Mouse (Mus musculus) neural tube, embryonic 15.5 days (tissue): Measurements from ENCODE around the gene Gm21887. TPM values are rescaled to one million over a fixed set of nuclear protein-coding genes. Genes with fewer than 3 reads are reported as not detected.
"Not testable (repeated sequence)": the region's sequence is repeated elsewhere in the genome, so short reads cannot be mapped to it uniquely, and the experiment has no call there.

ENCODE experiments used
- ATAC-seq: fragments of 200-750 bp; cut with Nextera tagmentation; 2 replicates; pipeline ENCODE4 v1.8.0; 2017; ENCODE audit warnings: mild to moderate bottlenecking, moderate TSS enrichment, moderate library complexity; ENCODE audit not compliant: low FRiP score
- H3K27ac ChIP-seq: fragments of 300-500 bp; sonication (generic); replicated peaks from 2 replicates; pipeline ENCODE4 v1.5.1; 2015; ENCODE audit warnings: mild to moderate bottlenecking, inconsistent platforms
- H3K27me3 ChIP-seq: fragments of 300-500 bp; sonication (generic); replicated peaks from 2 replicates; pipeline ENCODE4 v1.6.1; 2015; ENCODE audit warnings: inconsistent platforms
- H3K36me3 ChIP-seq: fragments of 300-500 bp; sonication (generic); 2 replicates; pipeline ENCODE4 v1.6.1; 2015; ENCODE audit warnings: inconsistent platforms
- H3K4me1 ChIP-seq: fragments of 300-500 bp; sonication (generic); 2 replicates; pipeline ENCODE4 v1.6.1; 2015; ENCODE audit warnings: inconsistent platforms
- H3K4me2 ChIP-seq: fragments of 300-500 bp; sonication (generic); 2 replicates; pipeline ENCODE4 v1.6.1; 2015; ENCODE audit warnings: inconsistent platforms, mild to moderate bottlenecking, moderate library complexity
- H3K4me3 ChIP-seq: fragments of 300-500 bp; sonication (generic); replicated peaks from 2 replicates; pipeline ENCODE4 v1.5.1; 2015; ENCODE audit warnings: mild to moderate bottlenecking, inconsistent platforms
- H3K9ac ChIP-seq: fragments of 300-500 bp; sonication (generic); replicated peaks from 2 replicates; pipeline ENCODE4 v1.6.1; 2015; ENCODE audit warnings: mild to moderate bottlenecking, inconsistent platforms
- H3K9me3 ChIP-seq: fragments of 300-500 bp; sonication (generic); replicated peaks from 2 replicates; pipeline ENCODE4 v1.6.1; 2016; ENCODE audit warnings: inconsistent platforms
- WGBS: fragments of 180-500 bp; shearing (Covaris S2); methylation state at CpG from one replicate; pipeline ENCODE4 v1.1.7; 2015; ENCODE audit warnings: mixed read lengths; 5-methylcytosine and 5-hydroxymethylcytosine counted together
- polyA plus RNA-seq: library from polyadenylated mRNA; unstranded; fragments of >200 nt; fragmentation: Nextera tagmentation; extraction: Ambion mirVana; gene quantifications from 2 replicates; pipeline ENCODE4 v1.2.1, GENCODE M21; 2015

Gene Gm21887
- polyA plus RNA-seq, 1 experiment from 2014 or later = 143 TPM

DNA sequence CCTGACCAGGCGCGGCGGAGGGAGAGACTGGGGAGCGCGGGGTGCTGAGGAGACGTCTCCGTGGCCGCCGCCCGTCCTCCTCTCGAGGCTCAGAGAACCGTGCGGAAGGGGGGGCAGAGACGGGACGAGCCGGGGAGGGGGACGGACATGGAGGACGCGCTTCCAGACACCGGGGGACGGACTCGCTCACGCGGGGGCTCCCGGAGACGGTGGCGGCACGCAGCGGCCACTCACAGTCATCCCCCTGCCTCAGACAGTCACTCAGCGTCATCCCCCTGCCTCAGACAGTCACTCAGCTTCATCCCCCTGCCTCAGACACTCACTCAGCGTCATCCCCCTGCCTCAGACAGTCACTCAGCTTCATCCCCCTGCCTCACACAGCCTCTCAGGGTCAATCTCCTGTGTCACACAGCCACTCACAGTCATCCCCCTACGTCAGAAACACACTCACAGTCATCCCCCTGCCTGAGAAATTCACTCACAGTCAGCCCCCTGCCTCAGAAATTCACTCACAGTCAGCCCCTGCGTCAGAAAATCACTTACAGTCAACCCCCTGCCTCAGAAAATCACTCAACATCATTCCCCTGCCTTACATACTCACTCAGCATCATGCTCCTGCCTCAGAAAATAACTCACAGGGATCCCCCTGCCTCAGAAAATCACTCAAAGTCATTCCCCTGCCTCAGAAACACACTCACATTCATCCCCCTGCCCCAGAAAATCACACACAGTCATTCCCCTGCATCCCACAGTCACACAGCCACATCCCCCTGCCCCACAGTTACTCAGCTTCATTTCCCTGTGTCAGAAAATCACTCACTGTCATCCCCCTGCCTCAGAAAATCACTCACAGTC, 15.2 kb upstream of the Gm21887 start:
- WGBS = 28% methylated on average over 2 of the region's 33 CpGs
- not testable (repeated sequence) for H3K9me3 ChIP-seq, H3K36me3 ChIP-seq, H3K9ac ChIP-seq, H3K27ac ChIP-seq, H3K27me3 ChIP-seq, H3K4me3 ChIP-seq, H3K4me2 ChIP-seq, H3K4me1 ChIP-seq, ATAC-seq

DNA sequence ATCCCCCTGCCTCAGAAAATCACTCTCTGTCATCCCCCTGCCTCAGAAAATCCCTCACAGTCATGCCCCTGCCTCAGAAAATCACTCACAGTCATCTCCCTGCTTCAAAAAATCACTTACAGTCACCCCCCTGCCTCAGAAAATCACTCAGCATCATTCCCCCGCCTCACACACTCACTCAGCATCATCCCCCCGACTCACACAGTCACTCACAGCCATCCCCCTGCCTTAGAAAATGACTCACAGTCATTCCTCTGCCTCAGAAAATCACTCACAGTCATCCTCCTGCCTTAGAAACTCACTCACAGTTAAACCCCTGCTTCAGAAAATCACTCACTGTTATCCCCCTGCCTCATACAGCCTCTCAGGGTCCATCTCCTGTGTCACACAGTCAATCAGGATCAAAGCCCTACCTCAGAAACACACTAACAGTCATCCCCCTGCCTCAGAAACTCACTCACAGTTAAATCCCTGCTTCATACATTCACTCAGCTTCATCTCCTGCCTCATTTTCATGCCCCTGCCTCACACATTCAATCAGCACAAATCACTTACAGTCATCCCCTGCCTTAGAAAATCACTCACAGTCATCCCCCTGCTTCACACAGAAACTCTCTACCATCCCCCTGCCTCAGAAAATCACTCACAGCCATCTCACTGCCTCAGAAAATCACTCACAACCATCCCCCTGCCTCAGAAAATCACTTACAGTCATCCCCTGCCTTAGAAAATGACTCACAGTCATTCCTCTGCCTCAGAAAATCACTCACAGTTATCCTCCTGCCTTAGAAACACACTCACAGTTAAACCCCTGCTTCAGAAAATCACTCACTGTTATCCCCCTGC, 14.4 kb upstream of the Gm21887 start:
- H3K9ac ChIP-seq, H3K4me2 ChIP-seq, ATAC-seq, H3K4me1 ChIP-seq, H3K27ac ChIP-seq, H3K4me3 ChIP-seq, H3K27me3 ChIP-seq, H3K9me3 ChIP-seq, H3K36me3 ChIP-seq: not testable (repeated sequence)
- 25% methylated on average over 2 of the region's 2 CpGs for WGBS

DNA sequence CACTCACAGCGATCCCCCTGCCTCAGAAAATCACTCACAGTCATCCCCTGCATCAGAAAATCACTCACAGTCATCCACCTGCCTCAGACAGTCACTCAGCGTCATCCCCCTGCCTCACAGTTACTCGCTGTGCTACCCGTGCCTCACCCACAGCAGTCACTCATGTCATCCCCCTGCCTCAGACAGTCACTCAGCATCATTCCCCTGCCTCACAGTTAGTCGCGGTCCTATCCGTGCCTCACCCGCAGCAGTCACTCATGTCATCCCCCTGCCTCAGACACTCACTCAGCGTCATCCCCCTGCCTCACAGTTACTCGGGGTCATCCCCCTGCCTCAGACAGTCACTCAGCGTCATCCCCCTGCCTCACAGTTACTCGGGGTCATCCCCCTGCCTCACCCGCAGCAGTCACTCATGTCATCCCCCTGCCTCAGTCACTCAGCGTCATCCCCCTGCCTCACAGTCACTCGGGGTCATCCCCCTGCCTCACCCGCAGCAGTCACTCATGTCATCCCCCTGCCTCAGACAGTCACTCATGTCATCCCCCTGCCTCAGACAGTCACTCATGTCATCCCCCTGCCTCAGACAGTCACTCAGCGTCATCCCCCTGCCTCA, 13.4 kb upstream of the Gm21887 start:
- H3K27me3 ChIP-seq, H3K9me3 ChIP-seq, H3K4me3 ChIP-seq, H3K27ac ChIP-seq, H3K36me3 ChIP-seq, ATAC-seq, H3K4me2 ChIP-seq, H3K4me1 ChIP-seq, H3K9ac ChIP-seq: not testable (repeated sequence)
- WGBS = no CpG with 5 or more reads among the region's 17 CpGs

DNA sequence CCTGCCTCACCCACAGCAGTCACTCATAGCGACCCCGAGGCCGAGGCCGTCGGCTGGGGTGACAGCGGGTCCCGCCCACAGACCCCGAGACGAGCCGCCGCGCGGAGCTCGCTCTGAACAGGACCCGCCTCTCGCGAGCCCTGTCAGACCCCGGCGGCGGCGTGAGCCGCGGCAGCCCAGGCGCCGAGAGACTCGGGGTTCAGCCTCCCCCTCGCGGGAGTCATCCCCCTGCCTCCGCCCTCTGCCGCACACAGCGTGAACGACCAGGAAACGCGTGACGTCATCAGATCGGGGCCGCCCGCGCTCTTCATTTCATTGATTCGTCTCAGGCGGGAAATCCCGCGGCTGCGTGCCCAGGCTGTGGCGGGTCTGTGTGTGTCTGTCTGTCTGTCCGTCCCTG, 12.5 kb upstream of the Gm21887 start:
- not testable (repeated sequence) for H3K27me3 ChIP-seq, H3K27ac ChIP-seq, ATAC-seq, H3K4me3 ChIP-seq, H3K4me1 ChIP-seq, H3K9me3 ChIP-seq, H3K4me2 ChIP-seq, H3K36me3 ChIP-seq, H3K9ac ChIP-seq
- no CpG with 5 or more reads among the region's 46 CpGs for WGBS

DNA sequence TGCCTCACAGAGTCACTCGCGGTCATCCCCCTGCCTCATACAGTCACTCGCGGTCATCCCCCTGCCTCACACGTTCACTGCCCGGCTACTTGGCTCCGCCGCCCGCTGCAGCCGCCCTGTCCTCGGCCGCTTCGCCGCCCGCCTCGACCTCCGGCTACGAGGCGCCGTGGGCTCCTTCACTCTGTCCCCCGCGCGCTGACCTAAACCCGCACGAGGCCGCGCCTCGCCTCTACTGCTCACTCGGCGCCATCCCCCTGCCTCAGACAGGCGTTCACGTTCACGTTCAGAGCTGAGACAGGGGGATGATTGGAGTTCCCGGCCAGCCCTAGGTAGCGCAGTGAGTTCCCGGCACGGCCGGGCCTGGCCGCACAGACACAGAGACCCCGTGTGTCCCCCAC, 12.0 kb upstream of the Gm21887 start:
- 14% methylated on average over 4 of the region's 40 CpGs for WGBS
- not testable (repeated sequence) for H3K27me3 ChIP-seq, H3K9me3 ChIP-seq, ATAC-seq, H3K4me1 ChIP-seq, H3K36me3 ChIP-seq, H3K9ac ChIP-seq, H3K27ac ChIP-seq
- H3K4me3 ChIP-seq = peak overlapping the region; percentile 27
- H3K4me2 ChIP-seq = peak overlapping the region; percentile 53

DNA sequence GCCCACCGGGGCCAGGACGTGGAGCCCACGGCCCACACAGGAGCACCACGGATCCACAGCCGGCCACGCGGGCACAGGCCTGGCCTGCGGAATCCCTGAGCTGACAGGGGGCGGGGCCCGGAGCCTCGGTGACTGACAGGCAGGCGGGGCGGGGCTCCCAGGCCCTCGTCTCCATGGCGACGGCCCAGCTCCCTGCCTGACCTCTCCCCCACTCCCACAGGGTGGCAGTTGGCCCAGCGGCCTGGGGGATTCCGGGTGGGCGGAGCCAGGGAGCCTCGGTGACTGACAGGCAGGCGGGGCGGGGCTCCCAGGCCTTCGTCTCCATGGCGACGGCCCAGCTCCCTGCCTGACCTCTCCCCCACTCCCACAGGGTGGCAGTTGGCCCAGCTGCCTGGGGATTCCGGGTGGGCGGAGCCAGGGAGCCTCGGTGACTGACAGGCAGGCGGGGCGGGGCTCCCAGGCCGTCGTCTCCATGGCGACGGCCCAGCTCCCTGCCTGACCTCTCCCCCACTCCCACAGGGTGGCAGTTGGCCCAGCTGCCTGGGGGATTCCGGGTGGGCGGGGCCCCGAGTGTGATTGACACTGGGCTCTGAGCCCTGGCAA, 11.5 kb upstream of the Gm21887 start:
- not testable (repeated sequence) for H3K27ac ChIP-seq, H3K9ac ChIP-seq, H3K4me1 ChIP-seq, H3K27me3 ChIP-seq, H3K36me3 ChIP-seq, H3K9me3 ChIP-seq
- ATAC-seq = peak; percentile 88
- H3K4me3 ChIP-seq = peak overlapping the region; percentile 27
- 0% methylated on average over 4 of the region's 37 CpGs for WGBS
- H3K4me2 ChIP-seq = peak overlapping the region; percentile 53

DNA sequence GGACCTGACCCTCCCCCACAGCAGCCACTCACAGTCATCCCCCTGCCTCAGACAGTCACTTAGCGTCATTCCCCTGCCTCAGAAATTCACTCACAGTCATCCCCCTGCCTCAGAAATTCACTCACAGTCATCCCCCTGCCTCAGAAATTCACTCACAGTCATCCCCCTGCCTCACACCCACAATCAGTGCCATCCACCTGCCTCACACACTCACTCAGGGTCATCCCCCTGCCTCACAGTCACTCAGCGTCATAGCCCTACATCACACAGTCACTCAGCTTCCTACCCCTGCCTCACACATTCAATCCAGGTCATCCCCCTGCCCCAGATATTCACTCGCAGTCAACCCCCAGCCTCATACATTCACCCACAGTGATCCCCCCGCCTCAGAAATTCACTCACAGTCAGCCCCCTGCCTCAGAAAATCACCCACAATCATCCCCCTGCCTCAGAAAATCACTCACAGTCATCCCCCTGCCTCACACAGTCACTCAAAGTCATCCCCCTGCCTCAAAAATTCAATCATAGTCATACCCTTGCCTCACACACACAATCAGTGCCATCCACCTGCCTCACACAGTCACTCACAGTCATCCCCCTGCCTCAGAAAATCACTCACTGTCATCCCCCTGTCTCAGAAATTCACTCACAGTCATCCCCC, 10.8 kb upstream of the Gm21887 start:
- 5% methylated on average over 2 of the region's 4 CpGs for WGBS
- H3K36me3 ChIP-seq, H3K27me3 ChIP-seq, ATAC-seq, H3K9me3 ChIP-seq, H3K9ac ChIP-seq, H3K27ac ChIP-seq, H3K4me3 ChIP-seq, H3K4me1 ChIP-seq, H3K4me2 ChIP-seq: not testable (repeated sequence)

DNA sequence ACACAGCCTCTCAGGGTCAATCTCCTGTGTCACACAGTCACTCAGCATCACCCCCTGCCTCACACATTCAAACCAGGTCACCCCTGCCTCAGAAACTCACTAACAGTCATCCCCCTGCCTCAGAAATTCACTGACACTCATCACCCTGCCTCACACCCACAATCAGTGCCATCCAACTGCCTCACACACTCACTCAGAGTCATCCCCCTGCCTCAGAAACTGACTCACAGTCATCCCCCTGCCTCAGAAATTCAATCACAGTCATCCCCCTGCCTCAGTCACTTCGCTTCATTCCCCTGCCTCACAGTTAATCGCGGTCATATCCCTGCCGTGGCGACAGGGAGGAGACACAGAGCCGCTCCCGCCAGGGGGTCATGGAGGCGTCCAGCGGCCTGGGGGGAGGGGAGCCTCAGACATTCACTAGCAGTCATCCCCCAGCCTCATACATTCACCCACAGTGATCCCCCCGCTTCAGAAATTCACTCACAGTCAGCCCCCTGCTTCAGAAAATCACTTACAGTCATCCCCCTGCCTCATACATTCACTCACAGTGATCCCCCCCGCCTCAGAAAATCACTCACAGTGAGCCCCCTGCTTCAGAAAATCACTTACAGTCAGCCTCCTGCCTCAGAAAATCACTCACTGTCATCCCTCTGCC, 10.1 kb upstream of the Gm21887 start:
- H3K4me3 ChIP-seq, ATAC-seq, H3K4me2 ChIP-seq, H3K4me1 ChIP-seq, H3K9ac ChIP-seq, H3K36me3 ChIP-seq, H3K27ac ChIP-seq, H3K27me3 ChIP-seq, H3K9me3 ChIP-seq: not testable (repeated sequence)
- WGBS = 48% methylated on average over 6 of the region's 11 CpGs

DNA sequence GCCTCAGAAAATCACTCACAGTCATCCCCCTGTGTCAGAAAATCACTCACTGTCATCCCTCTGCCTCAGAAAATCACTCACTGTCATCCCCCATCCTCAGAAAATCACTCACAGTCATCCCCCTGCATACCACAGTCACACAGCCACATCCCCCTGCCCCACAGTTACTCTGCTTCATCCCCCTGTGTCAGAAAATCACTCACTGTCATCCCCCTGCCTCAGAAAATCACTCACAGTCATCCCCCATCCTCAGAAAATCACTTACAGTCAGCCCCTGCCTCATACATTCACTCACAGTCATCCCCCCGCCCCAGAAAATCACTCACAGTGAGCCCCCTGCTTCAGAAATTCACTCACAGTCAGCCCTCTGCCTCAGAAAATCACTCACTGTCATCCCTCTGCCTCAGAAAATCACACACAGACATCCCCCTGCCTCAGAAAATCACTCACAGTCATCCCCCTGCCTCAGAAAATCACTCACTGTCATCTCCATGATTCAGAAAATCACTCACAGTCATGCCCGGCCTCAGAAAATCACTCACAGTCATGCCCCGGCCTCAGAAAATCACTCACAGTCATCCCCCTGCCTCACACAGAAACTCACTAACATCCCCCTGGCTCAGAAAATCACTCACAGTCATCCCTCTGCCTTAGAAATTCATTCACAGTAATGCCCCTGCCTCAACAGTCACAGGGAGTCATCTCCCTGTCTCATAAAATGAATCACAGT, 9.4 kb upstream of the Gm21887 start:
- H3K36me3 ChIP-seq, ATAC-seq, H3K4me2 ChIP-seq, H3K9ac ChIP-seq, H3K27me3 ChIP-seq, H3K4me1 ChIP-seq, H3K27ac ChIP-seq, H3K9me3 ChIP-seq, H3K4me3 ChIP-seq: not testable (repeated sequence)
- no CpG with 5 or more reads among the region's 3 CpGs for WGBS

DNA sequence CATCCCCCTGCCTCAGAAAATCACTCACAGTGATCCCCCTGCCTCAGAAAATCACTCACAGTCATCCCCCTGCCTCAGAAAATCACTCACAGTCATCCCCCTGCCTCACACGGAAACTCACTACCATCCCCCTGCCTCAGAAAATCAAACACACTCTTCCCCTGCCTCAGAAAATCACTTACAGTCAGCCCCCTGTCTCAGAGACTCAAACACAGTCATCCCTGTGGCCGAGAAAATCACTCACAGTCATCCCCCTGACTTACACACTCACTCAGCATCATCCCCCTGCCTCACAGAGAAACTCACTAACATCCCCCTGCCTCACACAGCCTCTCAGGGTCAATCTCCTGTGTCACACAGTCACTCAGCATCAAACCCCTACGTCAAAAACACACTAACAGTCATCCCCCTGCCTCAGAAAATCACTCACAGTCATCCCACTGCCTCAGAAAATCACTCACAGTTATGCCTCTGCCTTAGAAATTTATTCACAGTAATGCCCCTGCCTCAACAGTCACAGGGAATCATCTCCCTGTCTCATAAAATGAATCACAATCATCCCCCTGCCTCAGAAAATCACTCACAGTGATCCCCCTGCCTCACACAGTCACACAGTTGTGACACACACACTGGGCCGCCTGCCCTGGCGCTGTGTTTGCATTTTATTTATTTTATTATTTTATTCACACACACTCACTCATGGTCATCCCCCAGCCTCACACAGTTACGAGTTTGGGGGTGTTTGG, 8.6 kb upstream of the Gm21887 start:
- 36% methylated on average over 6 of the region's 6 CpGs for WGBS
- not testable (repeated sequence) for H3K27ac ChIP-seq, ATAC-seq, H3K4me1 ChIP-seq, H3K36me3 ChIP-seq, H3K9me3 ChIP-seq, H3K9ac ChIP-seq, H3K4me2 ChIP-seq, H3K4me3 ChIP-seq, H3K27me3 ChIP-seq
